Comparison of ENCODE assay signal across 14 mouse cellular contexts in genomic region chr1:185140317-185140716, GRCm38 (mm10).
DNase-seq lines count a peak whose midpoint lies in the region.
"Had no signal": no experiment of that assay in that cellular context is flagged by ENCODE, and none has a peak within 500 bp of the region (broad histone marks: within the 10 kb centered on the region; RNA-seq: fewer than 3 reads in every experiment).

No protein-coding gene starts in this region.

- peak; percentile 3 to 10 for DNase-seq in kidney, postnatal 4 days
- DNase-seq in kidney, postnatal 10 days = no peak
- DNase-seq in lung, postnatal 10 days = peak; percentile 19
- DNase-seq in lung, postnatal 25 days (ENCODE audit: low spot score) = no peak
- peak; percentile 21 for DNase-seq in urinary bladder, postnatal 14 days (ENCODE audit: low spot score)
- DNase-seq in urinary bladder, postnatal 36 days (ENCODE audit: low spot score in 2 of 2) = no peak
- DNase-seq in right cerebral cortex, postnatal 4 days = no peak
- DNase-seq: adrenal gland, adult 2 months; adrenal gland, postnatal 25 days; cerebellum, adult 18-20 months; cerebellum, adult 9-11 months; cerebellum, postnatal 36 days; heart, adult 18-20 months; heart, postnatal 4 days had no signal

Comparison
In these comparisons a context has a peak if more than half of its experiments do, and no peak if none do; other contexts are left out.
1. DNase-seq: peak in kidney, postnatal 4 days (2 of 2), lung, postnatal 10 days (single experiment) and urinary bladder, postnatal 14 days (single experiment); none in kidney, postnatal 10 days (single experiment), lung, postnatal 25 days (single experiment), urinary bladder, postnatal 36 days (0 of 2) and right cerebral cortex, postnatal 4 days (single experiment).